Mouse (Mus musculus) natural killer cell, adult 2 months (primary cell): ENCODE data around the gene Cbl.

Experiments used
- DNase-seq, 2 experiments: peaks; one replicate each; pipeline ENCODE4 v3.0.0; 2022; ENCODE audit warnings: low spot score in 2 of 2

Gene Cbl

DNA sequence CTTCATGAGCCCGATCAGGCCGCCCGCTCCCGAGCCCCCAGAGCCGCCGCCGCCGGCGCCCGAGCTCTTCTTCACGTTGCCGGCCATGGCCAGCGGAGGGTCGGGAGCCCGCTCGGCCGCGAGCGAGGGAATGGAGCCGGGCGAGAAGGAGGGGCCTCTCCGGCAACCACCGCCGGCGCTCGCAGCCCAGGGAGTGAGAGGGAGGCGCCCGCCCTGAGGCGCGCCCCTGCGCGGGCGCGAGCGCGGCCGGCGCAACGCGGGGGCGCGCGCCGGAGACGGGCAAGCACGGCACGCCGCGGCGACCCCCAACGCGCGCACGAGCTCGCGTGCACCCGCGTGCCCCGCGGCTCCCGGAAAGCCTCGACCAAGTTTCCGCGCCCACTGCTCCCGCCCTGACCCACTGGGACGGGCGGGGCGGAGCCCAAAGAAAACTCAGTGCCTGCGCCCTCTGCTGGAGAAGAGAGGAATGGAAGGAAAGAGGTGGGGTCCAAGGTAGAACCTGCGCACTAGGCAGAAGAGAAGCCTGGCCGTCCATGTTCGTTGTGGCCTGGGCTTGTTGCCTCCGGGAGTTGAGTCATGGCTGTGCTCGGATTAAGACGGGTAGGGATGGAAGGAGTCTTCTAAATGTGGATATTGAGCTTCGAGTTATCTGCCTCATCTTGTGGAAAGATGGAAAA is at the start of gene Cbl:
Gene Cbl, minus strand, starts transcription at position 248 of the 677 bp plus-strand sequence.
- DNase-seq, result peak; percentile 97 to 98

DNA sequence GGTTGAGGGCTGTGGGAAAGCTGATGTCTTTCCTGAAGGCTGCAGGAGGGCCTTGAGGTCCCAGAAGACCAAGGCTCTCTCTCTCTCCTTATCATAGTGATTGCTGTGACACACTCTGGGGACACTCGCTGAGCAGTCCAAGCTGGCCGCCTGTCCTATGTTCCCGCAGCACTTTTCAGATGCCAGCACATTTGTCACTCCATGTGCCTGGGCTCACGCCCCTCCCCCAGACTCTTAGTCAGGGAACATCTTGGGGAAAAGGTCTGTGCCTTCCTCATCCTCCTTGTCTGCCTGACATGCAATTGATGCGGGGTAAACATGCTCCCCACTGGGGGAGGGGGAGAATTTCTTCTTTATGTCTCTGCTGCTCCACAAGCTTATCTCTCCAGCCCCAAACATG is 49.3 kb upstream of the Cbl start:
- DNase-seq, result no peak

DNA sequence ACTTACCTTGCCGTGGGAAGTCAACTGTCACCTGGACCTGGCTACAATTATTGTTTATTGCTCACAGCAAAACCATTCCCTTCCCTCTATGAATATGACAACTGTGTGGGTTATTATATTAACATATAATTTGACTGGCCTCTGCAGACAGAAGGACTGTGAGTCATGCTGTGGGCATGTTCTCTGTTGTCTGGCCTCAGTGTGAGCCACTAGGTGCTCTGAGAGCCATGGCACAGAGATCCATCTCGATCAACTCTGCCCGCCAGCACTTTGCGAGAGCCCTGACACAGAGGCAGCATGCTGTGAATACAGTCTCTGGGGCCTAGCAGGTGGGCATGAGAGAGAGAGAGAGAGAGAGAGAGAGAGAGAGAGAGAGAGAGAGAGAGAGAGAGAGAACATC is 36.1 kb upstream of the Cbl start:
- no peak for DNase-seq

GRCm38 (mm10) chr9:44269077-44269476 is 35.2 kb upstream of the Cbl start:
- DNase-seq, result peak; percentile 49 to 64

GRCm38 (mm10) chr9:44268432-44268831 is 34.6 kb upstream of the Cbl start, which contains the start of gene Nlrx1:
Nlrx1 (minus strand) TSS chr9:44268599.
- peak in 1 of 2 experiments; percentile 18 for DNase-seq

DNA sequence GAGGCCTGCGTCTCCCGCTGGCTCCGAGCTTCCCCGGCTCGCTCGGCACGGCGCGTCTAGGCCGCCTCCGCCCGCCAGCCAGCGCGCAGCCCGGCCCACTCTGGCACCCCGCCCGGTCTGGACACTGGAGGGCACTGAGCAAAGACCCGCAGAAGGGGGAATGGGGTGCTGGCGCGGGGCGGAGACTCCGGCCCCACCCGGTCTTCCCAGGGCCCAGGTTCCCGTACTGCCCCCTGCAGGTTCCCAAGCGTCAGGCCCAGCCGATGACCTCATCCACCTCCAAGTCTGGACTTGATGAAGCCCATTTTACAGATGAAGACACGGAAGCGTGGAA is 34.1 kb upstream of the Cbl start:
- DNase-seq, result peak; percentile 82 to 84

GRCm38 (mm10) chr9:44267319-44268026 is 33.6 kb upstream of the Cbl start:
- DNase-seq, result no peak

DNA sequence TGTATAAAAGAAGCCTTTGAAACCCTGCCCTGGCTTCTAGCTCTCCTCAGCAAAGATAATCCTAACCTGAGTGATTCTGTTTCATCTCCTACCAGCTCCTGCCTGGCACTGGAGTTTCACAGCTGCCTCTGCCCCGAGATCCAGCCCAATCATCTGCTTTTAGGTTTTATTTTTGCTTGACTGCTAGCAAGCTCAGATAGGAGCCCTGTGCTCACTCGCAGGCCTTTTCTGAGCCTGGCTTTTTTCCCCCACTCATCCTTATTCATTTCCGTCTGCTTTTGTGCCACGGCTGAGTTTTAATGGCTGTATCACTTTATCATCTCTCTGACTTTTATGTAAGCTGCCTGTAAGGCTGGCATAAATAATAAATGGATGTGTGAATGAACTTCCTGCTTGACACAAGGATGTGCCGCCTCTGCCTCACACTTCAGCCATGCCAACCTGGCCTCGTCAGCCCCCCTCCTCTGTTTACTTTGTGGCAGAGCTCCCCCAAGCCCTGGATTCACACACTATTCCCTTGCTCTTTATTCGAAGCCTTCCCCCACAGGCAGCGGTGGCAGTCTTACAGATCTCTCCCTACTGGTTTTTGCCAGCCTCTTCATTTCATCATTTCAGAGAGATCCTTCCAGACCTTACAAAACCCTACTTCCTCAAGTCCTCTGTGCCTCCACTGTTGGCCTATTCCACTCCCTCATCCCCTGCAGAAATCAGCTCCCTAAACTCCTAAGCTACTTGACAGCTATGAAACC is 32.8 kb upstream of the Cbl start:
- DNase-seq, result no peak

DNA sequence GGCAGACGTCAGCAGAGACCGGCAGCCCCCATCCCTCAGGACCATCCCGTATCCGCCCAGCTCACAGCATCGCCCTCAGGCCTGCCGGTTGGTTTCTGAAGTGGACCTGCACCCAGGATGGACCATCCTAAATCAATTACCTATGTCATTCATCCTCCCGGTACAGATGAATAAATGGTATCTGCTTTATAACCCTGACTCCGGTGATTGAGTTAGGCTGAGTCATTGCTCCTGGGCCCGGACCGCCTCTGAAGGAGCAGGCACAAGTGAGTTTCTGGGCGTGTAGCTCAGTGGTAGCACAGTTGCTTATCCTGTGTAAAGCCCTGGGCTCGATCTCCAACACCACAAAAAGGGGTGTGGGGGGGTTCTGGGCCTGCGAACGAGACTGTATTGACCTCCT is 27.5 kb upstream of the Cbl start:
- no peak for DNase-seq

- DNase-seq, result no peak
Measured at GRCm38 (mm10) chr9:44259014-44259413, 25.2 kb upstream of the Cbl start.

DNA sequence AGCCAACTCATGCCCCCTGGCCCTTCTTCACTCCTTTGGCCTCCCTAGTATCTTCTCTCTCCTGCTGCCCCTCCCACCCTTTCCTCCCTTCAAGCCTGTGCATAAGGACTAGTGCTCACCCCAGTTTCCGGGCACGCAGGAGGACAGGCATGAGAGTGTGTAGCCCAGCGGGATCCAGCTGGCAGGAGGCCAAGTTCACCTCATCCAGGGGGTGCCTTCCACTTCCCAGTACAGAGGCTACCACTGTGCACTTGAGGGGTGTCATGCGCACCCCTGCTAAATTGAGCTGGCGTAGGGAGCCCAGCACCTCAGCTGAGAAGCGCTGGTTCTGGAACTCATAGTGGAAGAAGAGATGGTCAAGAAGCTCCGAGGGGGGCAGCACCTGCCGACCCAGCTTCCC is 22.4 kb upstream of the Cbl start:
- DNase-seq, result no peak

- DNase-seq, result no peak
Measured at GRCm38 (mm10) chr9:44255136-44255521, 21.3 kb upstream of the Cbl start.

DNA sequence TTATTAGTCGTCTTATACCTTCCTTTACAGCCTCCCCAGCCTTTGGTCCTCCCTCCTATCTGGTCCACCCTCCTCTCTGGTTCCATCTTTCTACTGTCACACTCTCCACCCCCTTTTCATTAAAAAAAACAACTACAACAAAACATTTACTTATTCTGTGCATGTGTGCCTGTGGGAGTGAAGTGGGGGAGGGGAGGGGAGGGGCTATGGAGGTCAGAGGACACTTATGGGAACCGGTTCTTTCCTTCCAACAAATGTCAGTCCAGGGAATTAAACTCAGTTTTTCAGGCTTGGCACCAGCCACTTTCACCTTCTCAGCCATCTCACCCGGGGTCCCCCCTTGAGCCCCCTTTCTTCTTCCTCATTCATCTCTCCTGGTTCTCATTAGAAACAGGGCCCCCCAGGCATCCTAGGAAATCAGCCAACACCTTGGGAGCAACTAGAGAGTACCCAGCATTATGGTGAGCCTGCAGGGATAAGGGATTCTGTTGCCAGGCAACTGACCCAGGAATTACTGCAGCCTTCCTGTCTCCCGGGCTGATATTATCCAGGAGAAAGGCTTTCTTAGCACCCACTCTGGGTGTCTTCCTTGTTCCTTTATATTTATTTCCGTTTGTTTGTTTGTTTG is 20.8 kb upstream of the Cbl start:
- no peak for DNase-seq

- DNase-seq, result no peak
Measured at GRCm38 (mm10) chr9:44253441-44253840, 19.6 kb upstream of the Cbl start.

DNA sequence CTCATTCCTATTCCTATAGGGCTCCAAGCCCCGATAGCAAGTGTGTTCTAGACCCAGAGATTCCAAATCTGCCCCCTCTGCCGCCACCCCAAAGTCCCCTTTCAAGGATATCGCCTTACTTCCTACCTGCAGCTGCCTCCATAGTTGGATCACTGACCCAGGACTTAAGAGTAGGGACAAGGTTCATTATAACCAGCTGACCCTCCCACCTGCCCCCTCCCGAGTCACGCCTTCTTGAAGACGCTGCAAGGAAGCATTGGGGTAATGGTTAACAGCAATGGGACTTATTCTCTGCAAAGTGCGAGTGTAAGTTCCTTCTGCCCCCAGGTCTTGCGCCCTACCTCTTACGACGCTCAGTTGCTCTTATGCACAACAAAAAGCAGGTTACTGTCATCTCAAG is 17.5 kb upstream of the Cbl start, which contains the start of gene Pdzd3:
Gene Pdzd3, minus strand, starts transcription at position 158 of the 400 bp plus-strand sequence.
- DNase-seq, result no peak

DNA sequence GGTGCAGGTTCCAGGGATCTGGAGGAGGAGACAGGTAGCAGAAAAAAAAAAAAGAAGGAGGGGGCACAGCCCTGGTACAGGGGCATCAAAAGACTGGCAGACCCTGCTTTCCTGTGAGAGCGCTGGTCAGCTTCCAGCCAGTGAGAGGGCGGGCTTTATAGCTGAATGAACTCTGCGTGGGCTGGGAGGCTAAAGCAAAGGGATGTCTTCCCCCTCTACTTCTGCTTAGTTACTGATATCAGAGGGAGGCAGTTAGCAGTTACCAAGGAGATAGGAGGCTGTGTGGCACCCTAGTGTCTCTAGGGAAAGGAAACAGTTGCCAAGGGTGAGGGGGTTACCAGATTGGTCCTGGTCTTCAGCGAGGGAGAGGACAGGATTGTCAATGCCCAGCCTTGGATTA is 16.6 kb upstream of the Cbl start:
- no peak for DNase-seq

DNA sequence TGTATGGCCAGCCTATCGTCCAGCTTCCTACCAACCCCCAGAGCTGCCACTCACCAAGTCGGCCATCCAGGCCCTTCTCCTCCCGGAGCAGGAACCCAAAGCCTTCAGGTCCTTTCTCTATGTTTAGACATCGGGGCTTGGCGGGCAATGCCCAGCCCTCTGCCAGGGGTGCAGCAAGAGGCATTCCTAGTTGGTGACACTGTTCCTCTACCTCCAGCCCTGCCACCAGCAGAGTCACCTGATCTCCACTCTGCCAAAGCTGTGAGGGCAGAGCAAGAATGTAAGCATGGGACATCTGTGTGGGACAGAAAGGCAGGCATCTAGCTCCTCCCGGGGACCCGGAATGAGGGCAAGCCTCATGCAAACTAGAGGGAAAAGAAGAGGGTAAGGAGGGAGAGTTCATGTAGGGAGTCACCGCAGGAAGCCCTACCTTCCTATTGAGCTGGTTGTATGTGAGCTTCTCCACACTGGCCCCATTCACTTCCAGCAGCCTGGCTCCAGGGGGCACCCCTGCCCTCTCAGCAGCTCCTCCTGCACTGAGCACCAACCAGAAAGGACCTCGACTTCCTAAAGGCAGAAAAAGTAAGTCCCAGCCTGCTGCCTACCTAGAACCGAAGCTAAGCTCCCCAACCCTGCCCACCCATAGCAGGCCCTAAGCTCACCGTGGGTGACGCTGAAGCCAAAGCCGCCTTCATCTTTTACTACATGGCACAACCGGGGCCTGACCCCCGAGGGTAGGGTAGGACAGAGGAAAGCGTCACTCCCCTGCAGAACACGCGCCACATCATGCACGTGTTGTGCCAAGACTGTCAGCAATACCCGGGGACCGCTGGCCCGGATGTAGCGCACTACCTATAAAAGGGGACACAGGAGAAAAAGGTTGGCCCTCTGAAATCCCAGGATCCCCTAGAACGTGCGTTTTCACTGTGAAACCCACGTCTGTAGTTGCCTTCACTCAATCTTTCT is 15.6 kb upstream of the Cbl start:
- DNase-seq, result peak in 1 of 2 experiments; percentile 17

- no peak for DNase-seq
Measured at GRCm38 (mm10) chr9:44247907-44248306, 14.1 kb upstream of the Cbl start.

- DNase-seq, result no peak
Measured at GRCm38 (mm10) chr9:44243621-44244020, 9.8 kb upstream of the Cbl start.

GRCm38 (mm10) chr9:44241418-44241817 is 7.6 kb upstream of the Cbl start:
- no peak for DNase-seq

DNA sequence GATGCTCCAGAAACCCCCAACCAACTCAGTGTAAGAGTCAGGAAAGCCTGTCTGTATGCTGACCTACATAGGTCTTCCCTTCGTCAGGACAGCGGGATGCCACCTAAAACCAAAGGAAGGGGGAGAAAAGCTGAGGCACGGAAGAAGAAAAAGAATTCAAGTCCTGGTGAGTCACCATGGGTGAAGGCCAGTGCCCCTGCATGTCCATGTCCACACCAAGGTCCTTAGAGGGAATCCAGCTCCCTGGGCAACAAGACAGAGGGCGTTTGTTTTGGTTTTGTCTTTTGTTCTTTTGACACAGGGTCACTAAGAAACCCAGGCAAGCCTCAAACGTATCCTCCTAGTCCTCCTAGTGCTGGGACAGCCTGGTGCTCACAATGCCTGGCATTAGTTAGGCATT is 7.1 kb upstream of the Cbl start:
- DNase-seq, result no peak
